In the genomic region with DNA sequence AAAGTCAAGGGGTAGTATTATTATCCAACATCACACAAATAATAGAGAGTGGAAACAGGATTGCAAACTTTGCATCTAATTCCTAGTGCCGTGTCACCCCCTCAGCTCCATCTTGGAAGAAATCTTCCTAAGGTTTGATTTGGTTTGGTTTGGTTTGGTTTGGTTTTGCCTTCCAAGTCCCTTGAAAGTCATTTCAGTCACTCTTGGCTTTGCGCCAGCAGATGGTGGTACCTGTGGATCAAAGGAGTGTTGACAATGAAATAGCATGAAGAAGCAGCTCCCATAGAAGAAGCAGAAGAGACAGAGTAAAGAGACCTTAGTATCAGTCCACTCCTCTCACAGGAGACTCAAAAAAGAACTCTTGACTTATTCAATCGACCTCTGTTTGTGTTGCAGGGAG, we compare ENCODE assay signal across 17 mouse cellular contexts. TPM values are rescaled to one million over a fixed set of nuclear protein-coding genes. Genes with fewer than 3 reads are reported as not detected.
"Had no signal": no experiment of that assay in that cellular context is flagged by ENCODE, and none has a peak within 500 bp of the region (broad histone marks: within the 10 kb centered on the region; RNA-seq: fewer than 3 reads in every experiment).

No protein-coding gene starts in this region.

- DNase-seq: lung, postnatal 14 days; lung, postnatal 36 days; right cerebral cortex, postnatal 14 days; thymus, adult 2 months; thymus, postnatal 25 days; thymus, postnatal 4 days had no signal

- H3K4me1 ChIP-seq: lung, embryonic 15.5 days; megakaryocyte, embryonic 14.5 days; midbrain, embryonic 13.5 days; midbrain, embryonic 15.5 days; neural tube, embryonic 12.5 days; stomach, embryonic 15.5 days had no signal

- ATAC-seq: lung, postnatal 0 days; midbrain, embryonic 13.5 days; midbrain, embryonic 15.5 days had no signal

- H3K4me2 ChIP-seq: lung, embryonic 15.5 days; midbrain, embryonic 11.5 days; midbrain, embryonic 13.5 days; midbrain, embryonic 15.5 days; neural tube, embryonic 12.5 days; stomach, embryonic 15.5 days had no signal

- H3K4me3 ChIP-seq: lung, embryonic 15.5 days; megakaryocyte, embryonic 14.5 days; midbrain, embryonic 13.5 days; midbrain, embryonic 15.5 days; neural tube, embryonic 12.5 days; stomach, embryonic 15.5 days had no signal

- H3K27me3 ChIP-seq: lung, embryonic 15.5 days; megakaryocyte, embryonic 14.5 days; midbrain, embryonic 13.5 days; midbrain, embryonic 15.5 days; neural tube, embryonic 12.5 days; stomach, embryonic 15.5 days had no signal

- H3K9me3 ChIP-seq: lung, embryonic 15.5 days; midbrain, embryonic 13.5 days; midbrain, embryonic 15.5 days; neural tube, embryonic 12.5 days; stomach, embryonic 15.5 days had no signal

- H3K9ac ChIP-seq: lung, embryonic 15.5 days; midbrain, embryonic 13.5 days; midbrain, embryonic 15.5 days; neural tube, embryonic 12.5 days; stomach, embryonic 15.5 days had no signal

- H3K27ac ChIP-seq: lung, embryonic 15.5 days; macrophage; midbrain, embryonic 13.5 days; midbrain, embryonic 15.5 days; neural tube, embryonic 12.5 days; stomach, embryonic 15.5 days; stomach, postnatal 0 days had no signal

- H3K36me3 ChIP-seq: lung, embryonic 15.5 days; midbrain, embryonic 13.5 days; midbrain, embryonic 15.5 days; neural tube, embryonic 12.5 days; stomach, embryonic 15.5 days had no signal

RNA-seq across cellular contexts. Expression of gene Zfp385b, which starts 17.1 kb away (rescaled TPM):
- polyA plus RNA-seq: macrophage; spleen, adult 2 months had no signal
